Mouse (Mus musculus) bone marrow macrophage, adult 2 months (primary cell): ENCODE measurements around the gene Slc38a11.

Experiments
- CTCF ChIP-seq: IDR thresholded peaks from 2 replicates; pipeline ENCODE4 v1.5.1; 2012; ENCODE audit warnings: low read depth, mild to moderate bottlenecking, low read length, moderate library complexity
- POLR2A ChIP-seq: IDR thresholded peaks from 2 replicates; pipeline ENCODE4 v1.6.1; 2012; ENCODE audit warnings: mild to moderate bottlenecking, low read depth, low read length, borderline replicate concordance

- TF ChIP-seq CTCF (no peak), POLR2A (no peak)
Observed at GRCm38 (mm10) chr2:65294092-65294491, 69.7 kb downstream of the Slc38a11 start.
